Mouse (Mus musculus) telencephalon, adult 2 months (tissue): ENCODE measurements around the gene Lgals2.

ENCODE experiments used
- DNase-seq: peaks from one replicate; pipeline ENCODE4 v3.0.0-alpha.2; 2011; ENCODE audit warnings: low read depth, low spot score

Gene Lgals2

GRCm38 (mm10) chr15:78843581-78844469 is 11.5 kb downstream of the Lgals2 start:
- no peak for DNase-seq

GRCm38 (mm10) chr15:78842371-78843163 is 12.8 kb downstream of the Lgals2 start, which contains the start of gene Cdc42ep1:
Gene Cdc42ep1 (plus strand): TSS chr15:78842624.
- no peak for DNase-seq

DNA sequence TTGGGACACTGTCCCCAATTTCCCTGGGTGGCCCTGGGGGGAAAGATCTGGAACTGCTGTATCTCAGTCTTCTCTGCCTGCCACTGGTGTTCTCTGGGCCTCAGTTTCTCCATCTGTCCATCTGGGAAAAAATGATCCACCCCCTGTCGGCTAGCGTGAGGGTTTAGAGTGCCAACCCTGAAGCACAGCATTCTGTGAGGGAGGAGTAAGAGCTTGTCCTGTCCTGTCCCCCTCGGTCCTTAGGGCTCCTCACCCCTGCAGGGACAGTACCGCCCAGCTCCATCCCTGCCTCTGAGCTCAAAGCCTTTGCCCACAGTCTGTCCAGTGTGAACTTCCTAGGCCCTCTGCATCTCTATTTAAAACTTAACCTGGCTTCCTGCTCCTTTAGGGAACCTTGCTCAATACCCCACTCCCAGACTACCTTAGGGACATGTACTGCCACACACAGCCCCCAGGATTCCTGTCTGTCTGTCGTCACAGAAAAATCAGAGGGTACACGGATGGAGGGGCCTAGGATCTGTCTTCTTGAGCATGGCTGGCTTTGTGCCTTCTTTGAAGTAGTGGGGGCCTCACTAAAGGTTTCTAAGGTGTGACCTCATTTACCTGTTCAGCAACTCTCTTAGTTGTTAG is 14.1 kb downstream of the Lgals2 start:
- no peak for DNase-seq

DNA sequence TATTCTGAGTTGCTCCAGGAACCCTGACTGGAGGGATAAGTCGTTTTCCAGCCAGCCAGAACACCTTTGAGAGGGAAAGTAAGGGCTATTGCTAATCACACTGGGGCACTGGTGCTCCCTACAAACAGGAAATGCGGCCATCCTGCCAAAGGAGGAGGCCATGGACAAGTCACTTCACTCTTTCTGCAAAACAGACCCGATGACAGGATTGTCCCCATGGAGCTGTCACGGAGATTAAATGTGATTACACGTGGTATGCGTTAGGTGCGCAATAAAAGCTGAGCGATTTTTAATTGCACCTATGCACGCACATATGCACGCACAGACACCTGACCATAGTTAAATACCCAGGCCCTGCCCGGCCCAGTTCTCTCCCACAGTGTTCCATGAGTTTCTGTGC is 14.6 kb downstream of the Lgals2 start:
- DNase-seq: no peak

DNA sequence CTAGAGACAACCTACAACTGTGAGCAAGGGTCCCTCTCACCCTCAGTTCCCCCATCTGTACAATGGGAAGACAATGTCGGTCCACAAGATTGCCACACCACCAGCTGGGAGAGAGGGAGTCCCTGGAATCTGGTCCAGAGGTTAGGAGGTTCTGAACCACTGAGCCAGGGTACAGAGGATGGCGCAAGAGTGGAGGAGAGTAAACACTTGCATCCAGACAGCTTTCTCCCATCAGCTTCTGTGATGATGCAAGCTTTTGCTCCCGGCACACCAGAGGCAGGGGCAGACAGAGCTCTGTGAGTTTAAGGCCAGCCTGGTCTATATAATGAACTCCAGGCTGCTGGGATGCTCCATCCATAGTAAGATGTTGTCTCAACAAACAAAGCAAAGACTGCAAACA is 15.1 kb downstream of the Lgals2 start:
- no peak for DNase-seq

DNA sequence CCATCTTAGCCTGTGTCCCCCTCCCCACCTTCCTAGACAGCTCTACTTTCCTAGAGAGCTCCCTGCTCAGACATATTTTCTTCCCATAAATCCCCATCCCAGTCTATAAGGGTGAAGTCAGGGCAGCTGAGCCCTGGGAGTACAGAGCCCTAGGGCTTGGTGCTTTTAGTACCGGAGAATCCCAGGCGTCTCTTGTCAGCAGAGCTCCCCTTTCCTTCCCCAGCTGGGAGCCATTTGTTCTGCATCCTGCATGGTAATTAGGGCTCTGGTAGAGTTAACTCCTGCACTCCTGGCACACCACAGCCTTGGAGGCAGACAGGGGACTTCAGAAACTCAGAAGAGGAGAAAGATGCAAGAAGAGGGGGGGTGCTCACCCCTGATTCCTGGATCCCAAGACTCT is 15.6 kb downstream of the Lgals2 start:
- no peak for DNase-seq

DNA sequence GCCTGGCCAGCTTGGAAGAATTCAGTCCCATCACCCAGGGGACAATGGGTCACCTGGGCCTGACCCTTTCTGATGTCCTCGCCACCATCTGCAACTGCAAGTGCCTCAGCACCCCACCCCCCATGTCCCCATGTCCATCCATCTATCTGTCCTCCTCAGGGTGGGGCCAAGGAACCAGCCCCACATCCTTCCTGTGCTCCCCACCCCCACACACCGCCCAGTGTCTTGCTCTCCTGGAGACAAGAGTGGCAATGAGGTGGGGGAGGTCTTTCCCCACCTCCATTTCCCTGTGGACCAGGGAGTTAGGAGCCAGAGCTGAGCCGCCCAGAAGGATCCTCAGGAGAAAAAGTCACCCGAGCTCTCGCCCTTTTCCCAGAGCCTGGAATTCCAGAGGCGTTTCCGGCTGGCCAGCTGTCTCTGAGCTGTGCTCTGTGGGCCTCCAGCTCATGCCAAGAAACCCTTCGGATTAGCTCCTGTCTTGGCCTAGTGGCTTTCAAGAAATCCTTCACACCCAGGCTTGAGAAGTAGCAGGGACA is 19.2 kb downstream of the Lgals2 start:
- no peak for DNase-seq

DNA sequence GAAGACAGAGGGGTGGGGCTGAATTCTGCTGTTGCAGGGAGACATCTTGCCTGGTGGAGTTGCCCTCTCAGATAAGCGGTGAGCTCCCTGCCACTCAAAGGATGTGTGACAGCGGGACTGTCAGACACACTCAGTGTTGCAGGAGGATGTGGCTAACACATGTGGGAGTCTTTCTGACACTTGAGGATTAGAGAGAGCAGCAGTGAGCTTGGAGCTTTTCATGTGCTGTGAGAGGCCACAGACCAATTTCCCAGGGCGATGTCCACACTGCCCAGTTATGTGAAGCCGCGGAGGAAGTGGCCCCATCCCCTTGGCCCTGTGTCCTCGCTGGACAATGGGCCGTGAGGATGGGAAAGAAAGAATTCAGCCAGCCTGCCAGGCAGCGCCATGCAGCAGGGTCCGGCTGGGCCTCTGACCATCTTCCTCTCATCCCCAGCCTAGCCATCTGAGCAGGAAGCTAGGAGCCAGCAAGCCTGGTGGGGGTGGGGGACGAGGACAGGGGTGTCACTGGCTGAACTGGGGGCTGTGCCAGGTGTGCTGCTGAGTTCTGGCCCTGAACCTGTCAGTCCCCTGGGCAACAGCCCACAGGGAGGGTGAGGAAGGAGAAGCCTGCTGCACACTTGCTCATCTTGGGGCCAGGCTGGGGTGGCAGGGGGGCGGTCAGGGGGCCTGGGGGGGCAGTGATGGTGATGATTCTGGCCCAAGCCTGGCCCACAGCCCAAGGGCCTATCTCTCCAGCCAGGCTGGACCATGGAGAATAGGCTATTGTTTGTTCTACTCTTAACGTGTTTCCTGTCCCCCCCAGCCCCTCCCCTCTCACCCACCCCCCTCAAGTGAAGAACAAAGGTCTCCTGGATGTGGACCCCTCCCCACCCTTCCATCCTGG is 19.9 kb downstream of the Lgals2 start:
- no peak for DNase-seq

DNA sequence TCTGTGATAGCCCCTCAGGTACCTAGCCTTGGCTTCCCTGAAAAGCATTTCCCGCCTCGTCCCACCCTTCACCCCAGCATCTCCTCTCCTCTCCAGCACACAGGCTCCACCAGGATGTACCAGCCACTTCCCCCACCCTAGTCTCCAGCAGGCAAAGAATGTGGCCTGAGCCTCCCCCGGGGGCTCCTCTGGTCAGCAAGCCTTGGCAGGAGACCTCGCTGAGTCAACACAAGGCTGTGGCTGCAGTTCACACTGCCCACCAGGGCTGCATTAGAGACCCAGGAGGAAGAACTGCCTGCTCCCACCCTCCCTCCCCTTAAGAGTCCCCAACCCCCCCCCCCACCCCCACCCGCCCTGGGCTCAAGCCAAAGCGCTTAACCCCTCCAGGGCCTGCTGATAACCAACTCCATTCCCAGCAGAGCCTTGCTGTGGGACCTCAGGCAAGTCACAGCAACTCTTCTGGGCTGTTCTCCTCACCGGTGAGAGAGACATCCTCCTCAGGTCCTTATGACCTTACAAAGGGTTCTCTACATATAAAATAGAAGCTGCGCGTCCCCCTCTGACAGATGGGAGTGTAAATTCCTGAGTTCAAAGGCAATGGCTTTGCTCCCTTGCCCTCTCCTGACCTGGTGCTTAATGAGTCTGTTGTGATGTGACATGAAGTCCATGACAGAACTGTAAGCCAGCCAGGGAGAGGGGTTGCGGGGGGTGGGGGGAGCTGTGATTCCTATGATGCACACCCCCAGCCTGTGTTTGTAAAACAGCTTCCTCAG is 20.9 kb downstream of the Lgals2 start:
- no peak for DNase-seq

- no peak for DNase-seq
Observed at GRCm38 (mm10) chr15:78833582-78833981, 21.7 kb downstream of the Lgals2 start.

DNA sequence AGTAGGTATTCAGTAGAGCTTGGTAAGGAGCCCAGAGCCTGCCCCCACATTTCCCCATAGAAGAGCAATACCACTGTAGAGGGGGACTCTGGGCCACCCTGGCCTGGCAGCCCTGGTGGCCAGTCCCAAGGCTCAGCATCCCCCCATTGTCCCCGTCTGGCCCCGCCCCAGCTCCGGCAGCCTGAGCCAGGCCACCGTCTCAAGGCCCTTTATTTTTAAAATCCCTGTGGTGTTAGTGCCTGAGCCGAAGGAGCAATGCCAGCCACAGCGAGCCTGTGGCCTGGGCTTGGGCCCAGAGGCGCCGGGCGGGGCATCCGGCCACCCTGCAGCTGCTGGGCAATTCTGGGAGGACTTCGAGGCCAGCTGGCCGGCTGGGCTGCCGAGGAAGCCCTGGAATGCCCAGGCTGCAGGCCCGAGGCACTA is 22.6 kb downstream of the Lgals2 start:
- DNase-seq: no peak

DNA sequence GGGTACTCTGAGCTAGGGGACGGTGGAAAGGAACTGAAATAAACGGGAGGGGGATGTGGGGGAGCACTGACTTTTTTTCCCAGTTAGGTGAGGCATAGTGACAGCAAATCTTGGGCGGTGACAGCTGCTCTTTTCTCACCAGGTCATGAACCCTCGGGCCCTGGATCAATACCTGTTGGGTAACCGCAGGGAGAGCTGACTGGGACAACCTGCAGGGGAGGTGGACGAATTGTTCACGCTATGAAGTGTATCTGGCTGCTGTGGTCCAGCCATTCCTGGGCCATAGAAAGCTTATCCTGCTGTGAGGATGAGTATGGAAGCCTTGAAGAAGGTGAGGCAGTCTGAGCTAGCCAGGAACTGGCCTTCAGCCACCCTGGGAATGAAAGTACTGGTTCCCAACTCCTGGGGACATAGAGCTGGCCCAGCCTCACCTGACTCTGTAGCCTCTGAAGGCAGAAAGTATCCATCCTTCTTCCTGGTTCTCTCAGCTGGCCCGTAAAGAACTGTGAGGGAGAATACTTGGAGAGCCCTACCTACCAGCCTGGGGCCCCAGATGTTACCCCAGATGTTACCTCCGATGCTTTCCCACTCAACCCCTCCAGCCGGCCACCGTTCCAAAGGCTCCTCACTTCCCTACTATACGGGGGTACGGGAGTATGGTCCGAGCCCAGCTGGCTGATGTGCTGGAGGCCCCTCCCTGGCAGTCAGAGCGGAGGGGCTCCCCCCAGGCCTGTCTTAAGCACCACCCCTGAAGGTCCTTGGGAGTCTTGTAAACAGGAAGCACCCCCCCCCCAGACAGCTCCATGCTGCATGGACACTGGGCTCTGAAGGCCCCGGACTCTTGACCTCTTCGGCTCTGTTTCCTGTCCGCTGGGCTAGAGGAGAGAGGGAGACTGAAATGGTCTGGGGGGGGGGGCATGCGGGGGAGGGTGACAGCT is 23.3 kb downstream of the Lgals2 start:
- DNase-seq: no peak

DNA sequence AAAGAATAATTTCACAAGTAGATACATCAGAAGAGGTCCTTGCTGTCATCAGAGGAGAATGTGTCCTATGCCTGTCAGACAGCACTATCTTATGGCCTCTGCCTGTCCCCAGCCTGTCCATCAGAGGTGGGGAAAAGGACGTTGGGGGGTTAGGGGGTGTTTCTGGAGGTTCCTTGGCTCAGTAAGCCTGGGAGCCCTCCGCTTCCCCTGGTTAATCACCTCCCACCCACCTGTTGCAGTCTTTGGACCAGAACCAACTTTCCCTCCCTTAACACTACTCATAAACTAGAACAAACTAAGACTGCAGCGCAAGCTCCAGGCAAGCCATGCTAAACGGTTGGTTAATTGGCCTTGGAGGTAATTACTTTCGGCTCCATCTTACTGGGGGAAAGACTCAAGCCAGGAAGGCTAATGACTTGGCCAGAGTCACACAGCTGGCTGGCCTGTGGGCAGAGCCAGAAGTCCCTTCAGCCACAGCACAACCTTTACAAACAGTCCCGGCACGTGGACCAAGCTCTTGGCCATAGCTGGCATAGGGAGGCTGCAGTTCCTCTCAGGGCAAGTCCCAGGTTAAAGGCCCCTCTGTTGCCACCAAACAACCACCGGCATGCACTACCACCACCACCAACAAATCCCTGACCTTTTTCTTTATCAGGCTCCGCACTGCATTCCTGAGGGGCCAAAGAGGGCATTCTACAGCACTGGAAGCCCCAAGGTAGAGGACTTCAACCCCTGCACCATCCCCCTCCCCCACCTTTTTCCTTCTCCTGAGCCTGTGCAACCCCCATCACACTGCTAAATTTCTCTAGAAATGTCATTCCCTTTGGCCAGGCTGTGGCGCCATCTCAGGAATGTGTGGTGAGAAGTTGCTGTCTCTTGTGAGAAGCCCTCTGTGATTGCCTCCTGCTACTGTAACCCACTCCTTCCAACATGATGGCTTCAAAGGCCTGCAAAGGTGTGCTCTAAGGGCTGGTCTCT is 24.3 kb downstream of the Lgals2 start:
- no peak for DNase-seq

GRCm38 (mm10) chr15:78829636-78830035 is 25.7 kb downstream of the Lgals2 start:
- DNase-seq: no peak

DNA sequence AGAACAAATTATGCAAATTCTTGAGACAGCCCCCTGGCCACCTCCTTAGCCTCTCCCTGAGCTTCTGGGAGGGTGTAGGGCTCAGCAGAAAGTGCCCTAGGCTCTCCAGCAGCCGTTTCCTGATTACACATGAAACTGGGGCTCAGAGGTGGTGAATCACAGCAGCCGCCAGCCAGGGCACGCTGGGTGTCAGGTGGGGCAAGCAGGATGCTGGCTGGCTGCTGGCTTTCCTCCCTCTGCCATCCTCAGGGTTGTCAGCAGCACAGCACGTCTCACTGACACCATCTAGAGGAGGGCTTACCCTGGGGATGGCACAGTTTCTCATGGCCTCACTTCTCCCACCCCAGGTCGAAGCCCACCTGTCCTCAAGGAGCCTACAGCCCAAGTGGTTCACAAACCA is 27.0 kb downstream of the Lgals2 start:
- no peak for DNase-seq

GRCm38 (mm10) chr15:78826213-78827204 is 28.8 kb downstream of the Lgals2 start:
- no peak for DNase-seq

DNA sequence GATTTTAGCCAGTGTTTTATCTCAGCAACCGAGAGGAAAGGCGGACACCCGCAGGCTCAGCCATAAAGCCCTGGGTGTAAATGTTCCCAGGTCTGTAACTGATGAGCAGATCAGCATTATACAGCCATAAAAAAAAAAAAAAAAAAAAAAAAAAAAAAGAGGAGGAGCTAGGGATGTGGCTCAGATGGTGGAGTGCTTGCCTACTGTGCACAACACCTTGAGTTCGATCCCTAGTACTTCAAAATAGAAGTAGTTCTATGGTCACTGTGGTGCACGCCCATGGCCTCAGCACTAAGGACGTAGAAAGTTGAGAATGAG is 39.3 kb downstream of the Lgals2 start:
- no peak for DNase-seq
